Mouse (Mus musculus) spleen, adult 2 months (tissue): Measurements from ENCODE around the gene Tor3a. TPM values are rescaled to one million over a fixed set of nuclear protein-coding genes. Genes with fewer than 3 reads are reported as not detected.

Source experiments
- DNase-seq, 2 experiments: peaks; one replicate each; pipeline versions ENCODE4 v3.0.0 to v3.0.0-alpha.2; 2012 to 2021; ENCODE audit warnings: low spot score in 2 of 2, low read depth in 1 of 2
- H3K27ac ChIP-seq: fragments of 200-500 bp; 2 replicates; pipeline ENCODE4 v1.5.1; 2012; ENCODE audit warnings: low read length, inconsistent platforms; ENCODE audit not compliant: insufficient read depth
- H3K27me3 ChIP-seq: fragments of 200-500 bp; 2 replicates; pipeline ENCODE4 v1.6.1; 2012; ENCODE audit warnings: mild to moderate bottlenecking, moderate library complexity, low read length, inconsistent platforms; ENCODE audit not compliant: control insufficient read depth, insufficient read depth
- H3K36me3 ChIP-seq: fragments of 200-500 bp; 2 replicates; pipeline ENCODE4 v1.6.1; 2012; ENCODE audit warnings: mild to moderate bottlenecking, low read length, inconsistent platforms; ENCODE audit not compliant: control insufficient read depth, insufficient read depth
- H3K4me1 ChIP-seq: fragments of 200-500 bp; 2 replicates; pipeline ENCODE4 v1.6.1; 2011; ENCODE audit warnings: inconsistent platforms; ENCODE audit not compliant: control insufficient read depth, insufficient read depth, insufficient read length
- H3K4me3 ChIP-seq: fragments of 200-500 bp; 2 replicates; pipeline ENCODE4 v1.5.1; 2011; ENCODE audit warnings: mild to moderate bottlenecking, inconsistent platforms; ENCODE audit not compliant: insufficient read depth, insufficient read length; ENCODE audit errors: extremely low read depth
- CTCF ChIP-seq: fragments of 200-500 bp; IDR thresholded peaks from 2 replicates; pipeline ENCODE4 v1.5.1; 2011; ENCODE audit warnings: mild to moderate bottlenecking, inconsistent platforms; ENCODE audit not compliant: insufficient read depth, insufficient read length, insufficient replicate concordance; ENCODE audit errors: extremely low read depth
- POLR2A ChIP-seq: fragments of 200-500 bp; IDR thresholded peaks from 2 replicates; pipeline ENCODE4 v1.6.1; 2011; ENCODE audit warnings: low read depth, low read length, inconsistent platforms
- WGBS: fragments of 180-500 bp; shearing (Covaris S2); methylation state at CpG from one replicate; pipeline ENCODE4 v1.1.7; 2018; 5-methylcytosine and 5-hydroxymethylcytosine counted together
- polyA plus RNA-seq: library from polyadenylated mRNA; depleted of rRNA; stranded (reverse); fragments of >200 nt; gene quantifications from 2 replicates; pipeline ENCODE4 v1.2.3, GENCODE M21; 2012; rRNA removed

The Tor3a gene
- 32.2 and 65.8 TPM in 2 replicates for polyA plus RNA-seq

- H3K36me3 ChIP-seq: peaks cover 6% of the 10 kb centered on the region; the same call in 1 of the 2 replicates
- under 1% methylated on average over 37 of the region's 37 CpGs for WGBS
- H3K27me3 ChIP-seq: no peaks in the 10 kb centered on the region
- peak within 1 kb of the TSS; percentile 87 for H3K27ac ChIP-seq
- peak within 1 kb of the TSS; percentile 85 for H3K4me3 ChIP-seq
- H3K4me1 ChIP-seq: peaks cover 6% of the 10 kb centered on the region; the same call in 1 of the 2 replicates
- peak; percentile 71 to 76 for DNase-seq
- TF ChIP-seq POLR2A (peak; percentile 27), CTCF (no peak)
These were observed at the start of gene Tor3a for GRCm38 (mm10) chr1:156674195-156675000. Tor3a (minus strand) TSS chr1:156674356.

GRCm38 (mm10) chr1:156722089-156722488 is 47.9 kb upstream of the Tor3a start:
- TF ChIP-seq CTCF: no peak
- 61% methylated on average over 6 of the region's 6 CpGs for WGBS

DNA sequence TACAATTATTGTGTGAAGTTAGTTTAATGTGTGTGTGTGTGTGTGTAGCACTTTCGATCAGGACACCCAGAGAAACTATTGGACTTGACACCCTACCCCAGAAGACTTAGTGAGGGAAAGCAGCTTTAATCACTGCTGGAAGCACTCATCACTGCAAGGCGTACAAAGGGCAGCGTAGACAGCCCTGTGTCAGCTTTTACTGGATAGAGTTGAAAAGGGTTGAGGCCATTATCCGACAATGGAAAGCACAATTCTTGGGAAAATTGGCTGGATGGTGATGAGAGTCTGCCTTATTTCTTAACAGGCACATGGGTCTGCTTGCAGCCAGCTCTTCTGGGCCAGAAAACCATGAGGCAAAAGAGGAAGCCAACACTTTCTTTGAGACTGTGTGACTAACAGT is 45.9 kb upstream of the Tor3a start:
- no peak for DNase-seq
- H3K27me3 ChIP-seq: no peaks in the 10 kb centered on the region
- no peaks in the 10 kb centered on the region for H3K36me3 ChIP-seq
- peaks cover 2% of the 10 kb centered on the region for H3K4me1 ChIP-seq
- H3K4me3 ChIP-seq: no peak overlapping the region
- TF ChIP-seq POLR2A (no peak), CTCF (no peak)
- WGBS: 90% methylated on average over 4 of the region's 4 CpGs
- H3K27ac ChIP-seq: no peak overlapping the region

More at GRCm38 (mm10) chr1:156722089-156722488, 47.9 kb upstream of the Tor3a start:
- DNase-seq: no peak
- no peak overlapping the region for H3K27ac ChIP-seq
- H3K4me3 ChIP-seq: no peak overlapping the region
- no peaks in the 10 kb centered on the region for H3K36me3 ChIP-seq
- no peaks in the 10 kb centered on the region for H3K27me3 ChIP-seq
- H3K4me1 ChIP-seq: peaks cover 2% of the 10 kb centered on the region; the same call in 1 of the 2 replicates

GRCm38 (mm10) chr1:156718950-156719805 is 45.0 kb upstream of the Tor3a start, which contains the start of gene Fam20b:
Fam20b (minus strand) TSS chr1:156719086.
- peak; percentile 85 to 95 for DNase-seq
- H3K4me3 ChIP-seq: peak within 1 kb of the TSS; percentile 87
- TF ChIP-seq CTCF (no peak), POLR2A (no peak)
- H3K36me3 ChIP-seq: no peaks in the 10 kb centered on the region
- H3K27me3 ChIP-seq: no peaks in the 10 kb centered on the region
- H3K27ac ChIP-seq: peak within 1 kb of the TSS; percentile 74
- WGBS: 5% methylated on average over 31 of the region's 47 CpGs
- peaks cover 2% of the 10 kb centered on the region for H3K4me1 ChIP-seq

GRCm38 (mm10) chr1:156718286-156718949 is 44.3 kb upstream of the Tor3a start:
- no peak for TF ChIP-seq POLR2A
- TF ChIP-seq CTCF: no peak
- under 1% methylated on average over 61 of the region's 73 CpGs for WGBS
- no peaks in the 10 kb centered on the region for H3K27me3 ChIP-seq
- DNase-seq: peak; percentile 30 to 41
- H3K4me3 ChIP-seq: peak overlapping the region; percentile 87
- H3K4me1 ChIP-seq: peaks cover 2% of the 10 kb centered on the region
- peak overlapping the region; percentile 74 for H3K27ac ChIP-seq
- H3K36me3 ChIP-seq: no peaks in the 10 kb centered on the region

DNA sequence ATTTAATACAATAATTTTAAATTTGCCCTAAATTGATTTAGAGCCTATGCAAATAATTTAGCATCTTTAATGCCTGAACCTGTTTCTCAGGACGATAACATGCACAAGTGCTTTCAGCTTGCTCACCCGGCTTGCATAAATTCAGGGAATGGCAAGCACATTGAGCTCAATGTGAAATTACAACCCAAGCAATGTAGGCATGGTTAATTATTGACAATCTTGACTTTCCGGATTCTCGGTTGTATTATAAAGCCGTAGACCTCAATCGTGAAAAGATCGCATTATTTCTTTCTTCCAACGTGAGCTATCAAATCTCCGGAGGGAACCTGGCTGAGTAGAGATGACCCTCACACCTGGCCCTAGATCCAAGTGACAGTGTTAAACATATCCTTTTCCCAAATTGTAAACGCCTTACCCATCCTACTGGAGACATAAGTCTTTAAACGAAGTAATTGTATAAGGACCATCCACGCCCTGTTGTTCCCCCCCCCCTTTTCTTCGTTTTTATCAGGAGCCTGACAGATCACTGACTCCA is 43.7 kb upstream of the Tor3a start:
- Histone ChIP-seq H3K27me3 (no peaks in the 10 kb centered on the region), H3K27ac (peak overlapping the region; percentile 74; the same call in 1 of the 2 replicates), H3K4me3 (peak overlapping the region; percentile 87), H3K4me1 (peaks cover 2% of the 10 kb centered on the region), H3K36me3 (no peaks in the 10 kb centered on the region)
- TF ChIP-seq POLR2A (no peak), CTCF (no peak)
- 23% methylated on average over 13 of the region's 13 CpGs for WGBS
- DNase-seq: no peak
